Comparison of ENCODE assay signal across 10 mouse cellular contexts in genomic region chr11:62396405-62396804, GRCm38 (mm10).
DNase-seq lines count a peak whose midpoint lies in the region; ATAC-seq lines count a peak whose summit lies in the region.
"Had no signal": no experiment of that assay in that cellular context is flagged by ENCODE, and none has a peak within 500 bp of the region (broad histone marks: within the 10 kb centered on the region; RNA-seq: fewer than 3 reads in every experiment).

No protein-coding gene starts in this region.

- peak; percentile 36 for DNase-seq in hindbrain, embryonic 11.5 days (ENCODE audit: low spot score)
- peak; percentile 48 for DNase-seq in CD4-positive helper T cell, adult 2 months (ENCODE audit: low read depth, low spot score)
- peak; percentile 20 for DNase-seq in T-cell, adult 2 months (ENCODE audit: low spot score)
- DNase-seq in embryo, embryonic 11 days = peak; percentile 51
- DNase-seq in lung, postnatal 10 days = peak; percentile 49
- DNase-seq in urinary bladder, postnatal 10 days (ENCODE audit: low spot score) = no peak
- DNase-seq in layer of hippocampus, postnatal 36 days = no peak

- H3K9ac ChIP-seq in hindbrain, embryonic 11.5 days (ENCODE audit: low read depth, low read length) = no peak overlapping the region
- no peak overlapping the region for H3K9ac ChIP-seq in hindbrain, embryonic 12.5 days
- H3K9ac ChIP-seq: embryonic facial prominence, embryonic 15.5 days; limb, embryonic 13.5 days had no signal

- 0 out of 2 replicates have a peak, but pooled peaks cover 3% of the 10 kb centered on the region for H3K36me3 ChIP-seq in hindbrain, embryonic 11.5 days (ENCODE audit: control insufficient read depth, insufficient read depth, low read length)
- peaks cover 34% of the 10 kb centered on the region for H3K36me3 ChIP-seq in hindbrain, embryonic 12.5 days

- H3K4me2 ChIP-seq in hindbrain, embryonic 11.5 days (replicated peaks; ENCODE audit: low read depth, low read length) = no peak overlapping the region
- H3K4me2 ChIP-seq in hindbrain, embryonic 12.5 days (replicated peaks) = no peak overlapping the region
- H3K4me2 ChIP-seq: embryonic facial prominence, embryonic 15.5 days; limb, embryonic 13.5 days had no signal

- WGBS in hindbrain, embryonic 11.5 days = 89% methylated on average over 2 of the region's 2 CpGs
- WGBS in hindbrain, embryonic 12.5 days = 91% methylated on average over 2 of the region's 2 CpGs

- no peak overlapping the region for H3K4me3 ChIP-seq in hindbrain, embryonic 11.5 days (ENCODE audit: low read depth, low read length)
- no peak overlapping the region for H3K4me3 ChIP-seq in hindbrain, embryonic 12.5 days
- H3K4me3 ChIP-seq: embryonic facial prominence, embryonic 15.5 days; limb, embryonic 13.5 days had no signal

- no peaks in the 10 kb centered on the region for H3K9me3 ChIP-seq in hindbrain, embryonic 11.5 days (ENCODE audit: control insufficient read depth, low read length)
- H3K9me3 ChIP-seq in hindbrain, embryonic 12.5 days (replicated peaks) = no peaks in the 10 kb centered on the region
- H3K9me3 ChIP-seq: embryonic facial prominence, embryonic 15.5 days; limb, embryonic 13.5 days had no signal

- no peaks in the 10 kb centered on the region for H3K4me1 ChIP-seq in hindbrain, embryonic 11.5 days (replicated peaks; ENCODE audit: control insufficient read depth, insufficient read depth, low read length)
- H3K4me1 ChIP-seq in hindbrain, embryonic 12.5 days = no peaks in the 10 kb centered on the region
- H3K4me1 ChIP-seq: embryonic facial prominence, embryonic 15.5 days; limb, embryonic 13.5 days had no signal

- H3K27me3 ChIP-seq in hindbrain, embryonic 11.5 days (ENCODE audit: control insufficient read depth, insufficient read depth, low read length) = no peaks in the 10 kb centered on the region
- no peaks in the 10 kb centered on the region for H3K27me3 ChIP-seq in hindbrain, embryonic 12.5 days
- H3K27me3 ChIP-seq: embryonic facial prominence, embryonic 15.5 days; limb, embryonic 13.5 days had no signal

- ATAC-seq in hindbrain, embryonic 11.5 days (ENCODE audit: low FRiP score) = no peak
- ATAC-seq in hindbrain, embryonic 12.5 days (ENCODE audit: low FRiP score) = no peak

- H3K27ac ChIP-seq in hindbrain, embryonic 11.5 days (ENCODE audit: low read depth, low read length) = no peak overlapping the region
- H3K27ac ChIP-seq in hindbrain, embryonic 12.5 days = no peak overlapping the region
- H3K27ac ChIP-seq: embryonic facial prominence, embryonic 15.5 days; limb, embryonic 13.5 days had no signal

Comparison
In these comparisons a context has a peak if more than half of its experiments do, and no peak if none do; other contexts are left out.
1. DNase-seq: peak in hindbrain, embryonic 11.5 days (single experiment), CD4-positive helper T cell, adult 2 months (single experiment), T-cell, adult 2 months (single experiment), embryo, embryonic 11 days (single experiment) and lung, postnatal 10 days (single experiment); none in urinary bladder, postnatal 10 days (single experiment) and layer of hippocampus, postnatal 36 days (0 of 2).